Mouse (Mus musculus) kidney, embryonic 15.5 days (tissue): ENCODE measurements around the gene Elavl1. TPM values are rescaled to one million over a fixed set of nuclear protein-coding genes. Genes with fewer than 3 reads are reported as not detected.
A peak's percentile ranks its signal among the peaks of the same experiment; 100 is the strongest.

Source experiments
- ATAC-seq: fragments of 200-750 bp; cut with Nextera tagmentation; replicated peaks from 2 replicates; pipeline ENCODE4 v1.8.0; 2017; ENCODE audit warnings: moderate TSS enrichment; ENCODE audit not compliant: low FRiP score
- H3K27ac ChIP-seq: fragments of 300-500 bp; sonication (generic); 2 replicates; pipeline ENCODE4 v1.5.1; 2015; ENCODE audit warnings: mild to moderate bottlenecking, inconsistent platforms
- H3K27me3 ChIP-seq: fragments of 300-500 bp; sonication (generic); 2 replicates; pipeline ENCODE4 v1.6.1; 2015; ENCODE audit warnings: inconsistent platforms
- H3K36me3 ChIP-seq: fragments of 300-500 bp; sonication (generic); 2 replicates; pipeline ENCODE4 v1.6.1; 2015; ENCODE audit warnings: inconsistent platforms
- H3K4me1 ChIP-seq: fragments of 300-500 bp; sonication (generic); 2 replicates; pipeline ENCODE4 v1.6.1; 2015; ENCODE audit warnings: inconsistent platforms
- H3K4me2 ChIP-seq: fragments of 300-500 bp; sonication (generic); 2 replicates; pipeline ENCODE4 v1.6.1; 2015; ENCODE audit warnings: moderate library complexity, mild to moderate bottlenecking, inconsistent platforms
- H3K4me3 ChIP-seq: fragments of 300-500 bp; sonication (generic); replicated peaks from 2 replicates; pipeline ENCODE4 v1.5.1; 2015; ENCODE audit warnings: mild to moderate bottlenecking, inconsistent platforms
- H3K9ac ChIP-seq: fragments of 300-500 bp; sonication (generic); 2 replicates; pipeline ENCODE4 v1.6.1; 2015; ENCODE audit warnings: mild to moderate bottlenecking, inconsistent platforms
- H3K9me3 ChIP-seq: fragments of 300-500 bp; sonication (generic); replicated peaks from 2 replicates; pipeline ENCODE4 v1.6.1; 2016; ENCODE audit warnings: inconsistent platforms
- WGBS: fragments of 180-500 bp; shearing (Covaris S2); methylation state at CpG from one replicate; pipeline ENCODE4 v1.1.7; 2015; ENCODE audit warnings: mixed read lengths; 5-methylcytosine and 5-hydroxymethylcytosine counted together
- polyA plus RNA-seq: library from polyadenylated mRNA; unstranded; fragments of >200 nt; fragmentation: Nextera tagmentation; extraction: Ambion mirVana; gene quantifications from 2 replicates; pipeline ENCODE4 v1.2.1, GENCODE M21; 2015

Elavl1 gene
- polyA plus RNA-seq, 1 experiment from 2014 or later: 257 TPM

GRCm38 (mm10) chr8:4349335-4349734 lies 24.1 kb upstream of the Elavl1 start:
- Histone ChIP-seq H3K4me2 (no peak overlapping the region), H3K27ac (no peak overlapping the region), H3K4me1 (peaks cover 3% of the 10 kb centered on the region; the same call in 1 of the 2 replicates), H3K4me3 (no peak overlapping the region), H3K36me3 (no peaks in the 10 kb centered on the region), H3K9ac (no peak overlapping the region), H3K9me3 (no peaks in the 10 kb centered on the region), H3K27me3 (no peaks in the 10 kb centered on the region)
- no peak for ATAC-seq
- WGBS: 58% methylated on average over 1 of the region's 1 CpGs

GRCm38 (mm10) chr8:4348275-4348674 lies 23.1 kb upstream of the Elavl1 start:
- no peak overlapping the region for H3K9ac ChIP-seq
- H3K4me3 ChIP-seq: no peak overlapping the region
- 33% methylated on average over 12 of the region's 12 CpGs for WGBS
- ATAC-seq: no peak
- no peaks in the 10 kb centered on the region for H3K36me3 ChIP-seq
- H3K9me3 ChIP-seq: no peaks in the 10 kb centered on the region
- no peak overlapping the region for H3K27ac ChIP-seq
- peaks cover 3% of the 10 kb centered on the region; the same call in 1 of the 2 replicates for H3K4me1 ChIP-seq
- no peaks in the 10 kb centered on the region for H3K27me3 ChIP-seq
- peak overlapping the region; percentile 45 for H3K4me2 ChIP-seq

- H3K36me3 ChIP-seq: no peaks in the 10 kb centered on the region
- no peaks in the 10 kb centered on the region for H3K27me3 ChIP-seq
- no peak overlapping the region for H3K27ac ChIP-seq
- no peak overlapping the region for H3K9ac ChIP-seq
- no peak overlapping the region for H3K4me3 ChIP-seq
- H3K9me3 ChIP-seq: no peaks in the 10 kb centered on the region
- ATAC-seq: 0 out of 2 replicates have a peak, but pooled peaks have one; percentile 45
- peak overlapping the region; percentile 45 for H3K4me2 ChIP-seq
- 60% methylated on average over 7 of the region's 7 CpGs for WGBS
- peaks cover 3% of the 10 kb centered on the region; the same call in 1 of the 2 replicates for H3K4me1 ChIP-seq
Observed at GRCm38 (mm10) chr8:4347661-4348060, 22.4 kb upstream of the Elavl1 start.

- H3K4me3 ChIP-seq: no peak overlapping the region
- peaks cover 43% of the 10 kb centered on the region for H3K36me3 ChIP-seq
- 93% methylated on average over 3 of the region's 3 CpGs for WGBS
- no peaks in the 10 kb centered on the region for H3K9me3 ChIP-seq
- H3K4me1 ChIP-seq: no peaks in the 10 kb centered on the region
- H3K27ac ChIP-seq: no peak overlapping the region
- H3K27me3 ChIP-seq: no peaks in the 10 kb centered on the region
- H3K9ac ChIP-seq: no peak overlapping the region
- no peak overlapping the region for H3K4me2 ChIP-seq
- no peak for ATAC-seq
Observed at GRCm38 (mm10) chr8:4340207-4340606, 15.0 kb upstream of the Elavl1 start.

GRCm38 (mm10) chr8:4335678-4336077 lies 10.5 kb upstream of the Elavl1 start:
- Histone ChIP-seq H3K9me3 (no peaks in the 10 kb centered on the region), H3K4me1 (no peaks in the 10 kb centered on the region), H3K9ac (no peak overlapping the region), H3K4me3 (no peak overlapping the region), H3K4me2 (no peak overlapping the region), H3K36me3 (peaks cover 87% of the 10 kb centered on the region), H3K27ac (no peak overlapping the region), H3K27me3 (no peaks in the 10 kb centered on the region)
- no peak for ATAC-seq
- 73% methylated on average over 2 of the region's 2 CpGs for WGBS

GRCm38 (mm10) chr8:4333966-4334365 lies 8.8 kb upstream of the Elavl1 start:
- Histone ChIP-seq H3K4me1 (no peaks in the 10 kb centered on the region), H3K9ac (no peak overlapping the region), H3K4me3 (no peak overlapping the region), H3K27ac (no peak overlapping the region), H3K36me3 (peaks cover 98% of the 10 kb centered on the region), H3K9me3 (no peaks in the 10 kb centered on the region), H3K4me2 (no peak overlapping the region), H3K27me3 (no peaks in the 10 kb centered on the region)
- no peak for ATAC-seq
- WGBS: 100% methylated on average over 1 of the region's 1 CpGs

GRCm38 (mm10) chr8:4329000-4329399 lies 3.8 kb upstream of the Elavl1 start:
- no peak overlapping the region for H3K9ac ChIP-seq
- no peak overlapping the region for H3K4me3 ChIP-seq
- no peak overlapping the region for H3K4me2 ChIP-seq
- ATAC-seq: no peak
- H3K4me1 ChIP-seq: peaks cover 7% of the 10 kb centered on the region
- H3K27ac ChIP-seq: no peak overlapping the region
- no peaks in the 10 kb centered on the region for H3K27me3 ChIP-seq
- peaks cover 73% of the 10 kb centered on the region for H3K36me3 ChIP-seq
- H3K9me3 ChIP-seq: no peaks in the 10 kb centered on the region
- WGBS: 93% methylated on average over 5 of the region's 5 CpGs

GRCm38 (mm10) chr8:4325751-4326036 lies 481 bp upstream of the Elavl1 start:
- 31% methylated on average over 7 of the region's 7 CpGs for WGBS

GRCm38 (mm10) chr8:4324525-4324924 lies 688 bp downstream of the Elavl1 start:
- WGBS: under 1% methylated on average over 42 of the region's 42 CpGs
- H3K36me3 ChIP-seq: peaks cover 60% of the 10 kb centered on the region
- no peaks in the 10 kb centered on the region for H3K27me3 ChIP-seq

More at GRCm38 (mm10) chr8:4325751-4326036, 481 bp upstream of the Elavl1 start:
- Histone ChIP-seq H3K4me1 (peaks cover 34% of the 10 kb centered on the region), H3K9me3 (no peaks in the 10 kb centered on the region), H3K36me3 (peaks cover 60% of the 10 kb centered on the region), H3K27me3 (no peaks in the 10 kb centered on the region), H3K4me2 (peak overlapping the region; percentile 69), H3K9ac (peak overlapping the region; percentile 98), H3K4me3 (peak overlapping the region; percentile 91), H3K27ac (peak overlapping the region; percentile 93)
- no peak for ATAC-seq

GRCm38 (mm10) chr8:4323917-4324316 lies 1.3 kb downstream of the Elavl1 start:
- Histone ChIP-seq H3K27me3 (no peaks in the 10 kb centered on the region), H3K4me2 (peak overlapping the region; percentile 78), H3K9me3 (no peaks in the 10 kb centered on the region), H3K4me1 (peaks cover 45% of the 10 kb centered on the region), H3K9ac (peak overlapping the region; percentile 98), H3K4me3 (peak overlapping the region; percentile 91), H3K27ac (peak overlapping the region; percentile 82; the same call in 1 of the 2 replicates), H3K36me3 (peaks cover 55% of the 10 kb centered on the region)
- WGBS: 1% methylated on average over 6 of the region's 6 CpGs
- no peak for ATAC-seq

More at GRCm38 (mm10) chr8:4324525-4324924, 688 bp downstream of the Elavl1 start:
- no peaks in the 10 kb centered on the region for H3K9me3 ChIP-seq
- H3K4me2 ChIP-seq: peak overlapping the region; percentile 78
- H3K4me3 ChIP-seq: peak overlapping the region; percentile 91
- peaks cover 44% of the 10 kb centered on the region for H3K4me1 ChIP-seq
- H3K9ac ChIP-seq: peak overlapping the region; percentile 98
- ATAC-seq: peak; percentile 82
- H3K27ac ChIP-seq: peak overlapping the region; percentile 82

- Histone ChIP-seq H3K4me3 (peak overlapping the region; percentile 91; the same call in 1 of the 2 replicates), H3K4me1 (peaks cover 48% of the 10 kb centered on the region), H3K9me3 (no peaks in the 10 kb centered on the region), H3K4me2 (peak overlapping the region; percentile 78), H3K27ac (no peak overlapping the region; the same call in 1 of the 2 replicates), H3K36me3 (peaks cover 40% of the 10 kb centered on the region), H3K27me3 (no peaks in the 10 kb centered on the region), H3K9ac (no peak overlapping the region)
- no peak for ATAC-seq
- 34% methylated on average over 2 of the region's 2 CpGs for WGBS
Observed at GRCm38 (mm10) chr8:4322470-4322869, 2.7 kb downstream of the Elavl1 start.

- H3K9ac ChIP-seq: no peak overlapping the region
- H3K36me3 ChIP-seq: peaks cover 33% of the 10 kb centered on the region
- H3K9me3 ChIP-seq: no peaks in the 10 kb centered on the region
- H3K27me3 ChIP-seq: no peaks in the 10 kb centered on the region
- peaks cover 47% of the 10 kb centered on the region for H3K4me1 ChIP-seq
- H3K27ac ChIP-seq: no peak overlapping the region
- H3K4me3 ChIP-seq: no peak overlapping the region
- no peak overlapping the region for H3K4me2 ChIP-seq
- 91% methylated on average over 2 of the region's 2 CpGs for WGBS
- ATAC-seq: no peak
Observed at GRCm38 (mm10) chr8:4321031-4321430, 4.2 kb downstream of the Elavl1 start.

- H3K9ac ChIP-seq: no peak overlapping the region
- no peak for ATAC-seq
- 100% methylated on average over 1 of the region's 1 CpGs for whole genome bisulfite sequencing
- H3K4me1 ChIP-seq: peaks cover 41% of the 10 kb centered on the region
- no peak overlapping the region for H3K4me2 ChIP-seq
- no peaks in the 10 kb centered on the region for H3K9me3 ChIP-seq
- peaks cover 33% of the 10 kb centered on the region for H3K36me3 ChIP-seq
- H3K27me3 ChIP-seq: no peaks in the 10 kb centered on the region
- no peak overlapping the region for H3K4me3 ChIP-seq
- H3K27ac ChIP-seq: no peak overlapping the region
Observed at GRCm38 (mm10) chr8:4320404-4320803, 4.8 kb downstream of the Elavl1 start.
